Mouse (Mus musculus) limb, embryonic 14.5 days (tissue): ENCODE measurements at regions not wholly inside any gene's neighbourhood (a gene's known extent, or its start where the extent isn't known, plus 50 kb on each side); places are given as distances from the start of the nearest gene placed in this dataset.

Source experiments
- ATAC-seq: fragments of 200-750 bp; cut with Nextera tagmentation; 2 replicates; pipeline ENCODE4 v1.8.0; 2017; ENCODE audit warnings: low read depth, moderate number of reproducible peaks, moderate TSS enrichment; ENCODE audit not compliant: low FRiP score
- DNase-seq: peaks from one replicate; pipeline ENCODE4 v3.0.0-alpha.2; 2015; ENCODE audit warnings: low spot score
- H3K27ac ChIP-seq: fragments of 300-500 bp; sonication (generic); replicated peaks from 2 replicates; pipeline ENCODE4 v1.5.1; 2014; ENCODE audit warnings: low read depth, mild to moderate bottlenecking, low read length, moderate library complexity, mixed read lengths
- H3K27me3 ChIP-seq: fragments of 300-500 bp; sonication (generic); 2 replicates; pipeline ENCODE4 v1.6.1; 2014; ENCODE audit warnings: low read length, mixed read lengths; ENCODE audit not compliant: control insufficient read depth, insufficient read depth
- H3K36me3 ChIP-seq: fragments of 300-500 bp; sonication (generic); 2 replicates; pipeline ENCODE4 v1.6.1; 2014; ENCODE audit warnings: mild to moderate bottlenecking, low read length, moderate library complexity, mixed read lengths; ENCODE audit not compliant: control insufficient read depth, insufficient read depth
- H3K4me1 ChIP-seq: fragments of 300-500 bp; sonication (generic); 2 replicates; pipeline ENCODE4 v1.6.1; 2014; ENCODE audit warnings: antibody characterized with exemption, low read length, mixed read lengths; ENCODE audit not compliant: control insufficient read depth, insufficient read depth
- H3K4me2 ChIP-seq: fragments of 300-500 bp; sonication (generic); replicated peaks from 2 replicates; pipeline ENCODE4 v1.6.1; 2014; ENCODE audit warnings: low read depth, mild to moderate bottlenecking, low read length, moderate library complexity; ENCODE audit not compliant: severe bottlenecking
- H3K4me3 ChIP-seq: fragments of 300-500 bp; sonication (generic); replicated peaks from 2 replicates; pipeline ENCODE4 v1.5.1; 2014; ENCODE audit warnings: low read length
- H3K9ac ChIP-seq: fragments of 300-500 bp; sonication (generic); 2 replicates; pipeline ENCODE4 v1.6.1; 2014; ENCODE audit warnings: mild to moderate bottlenecking, low read depth, low read length, moderate library complexity; ENCODE audit not compliant: severe bottlenecking
- H3K9me3 ChIP-seq: fragments of 300-500 bp; sonication (generic); 2 replicates; pipeline ENCODE4 v1.6.1; 2016; ENCODE audit warnings: low read length; ENCODE audit not compliant: control insufficient read depth
- POLR2A ChIP-seq: fragments of 200-500 bp; IDR thresholded peaks from 2 replicates; pipeline ENCODE4 v1.8.0; 2012; ENCODE audit warnings: inconsistent platforms, mild to moderate bottlenecking, moderate library complexity, borderline replicate concordance; ENCODE audit not compliant: insufficient read depth, insufficient read length; ENCODE audit errors: extremely low read depth
- WGBS: fragments of 180-500 bp; shearing (Covaris S2); extraction: QIAGEN DNeasy Blood & Tissue Kit; methylation state at CpG from one replicate; pipeline ENCODE4 v1.1.7; 2014; 5-methylcytosine and 5-hydroxymethylcytosine counted together

DNA sequence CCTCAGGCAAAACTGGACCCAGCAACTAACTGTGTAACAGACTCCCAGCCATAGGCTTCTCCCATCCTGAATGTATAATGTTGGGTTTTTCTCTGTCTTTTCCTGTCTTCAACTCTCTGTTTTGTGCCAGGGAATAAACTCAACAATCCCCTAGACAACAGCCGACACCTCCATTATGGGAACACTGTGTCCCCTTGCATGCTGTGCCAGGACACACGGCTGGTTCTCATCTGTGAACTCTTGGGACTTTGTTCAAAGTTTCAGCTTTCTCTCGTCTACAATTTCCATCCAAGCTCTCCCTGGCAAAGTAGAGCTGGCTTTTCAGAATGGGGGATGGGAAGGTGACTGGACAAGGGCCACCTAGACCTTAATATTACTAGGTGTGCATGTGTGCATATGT lies 56.1 kb upstream of the Kcng1 start:
- H3K27ac ChIP-seq: no peak overlapping the region
- H3K36me3 ChIP-seq: no peaks in the 10 kb centered on the region
- H3K4me3 ChIP-seq: no peak overlapping the region
- H3K4me2 ChIP-seq: no peak overlapping the region
- DNase-seq (no peak), ATAC-seq (no peak)
- H3K9me3 ChIP-seq: no peaks in the 10 kb centered on the region
- no peak for TF ChIP-seq POLR2A
- 49% methylated on average over 3 of the region's 3 CpGs for WGBS
- H3K9ac ChIP-seq: no peak overlapping the region
- peaks cover 5% of the 10 kb centered on the region; the same call in 1 of the 2 replicates for H3K4me1 ChIP-seq
- no peaks in the 10 kb centered on the region for H3K27me3 ChIP-seq

DNA sequence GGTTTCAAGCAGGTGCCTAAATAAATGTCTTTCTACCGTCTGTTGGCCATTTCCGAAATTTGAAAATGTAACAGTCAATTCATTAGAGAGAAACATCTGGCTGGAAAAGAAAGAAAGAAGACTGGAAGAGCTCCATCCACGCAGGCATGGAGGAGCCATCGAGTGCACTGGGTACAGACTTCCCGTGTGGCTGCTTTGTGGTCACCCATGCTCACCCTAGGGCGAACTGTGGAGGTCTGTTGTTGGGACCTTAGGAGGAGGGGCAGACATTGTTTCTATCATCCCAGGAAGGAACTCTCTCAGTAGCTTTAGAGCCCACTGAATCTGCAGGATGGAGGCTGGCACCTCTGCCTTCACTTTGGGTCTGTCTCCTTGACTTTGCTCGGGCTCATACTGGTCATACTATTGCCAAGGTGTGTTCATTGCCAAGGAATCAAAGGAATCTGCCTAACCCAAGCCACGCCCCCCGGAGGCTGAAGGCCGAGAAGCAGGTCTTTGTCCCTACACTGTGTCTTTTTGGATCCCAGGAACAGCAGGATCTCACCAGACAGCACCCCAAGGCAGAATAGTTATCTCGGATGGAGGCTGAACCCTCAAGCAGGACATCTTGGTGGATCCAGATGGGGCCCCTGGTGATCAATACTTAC lies 54.3 kb upstream of the Kcng1 start:
- Histone ChIP-seq H3K27me3 (no peaks in the 10 kb centered on the region), H3K4me1 (peaks cover 5% of the 10 kb centered on the region; the same call in 1 of the 2 replicates), H3K4me2 (no peak overlapping the region), H3K4me3 (no peak overlapping the region), H3K9me3 (no peaks in the 10 kb centered on the region), H3K9ac (no peak overlapping the region), H3K27ac (no peak overlapping the region), H3K36me3 (no peaks in the 10 kb centered on the region)
- DNase-seq: no peak
- no peak for ATAC-seq
- no peak for TF ChIP-seq POLR2A
- WGBS: 86% methylated on average over 11 of the region's 11 CpGs

DNA sequence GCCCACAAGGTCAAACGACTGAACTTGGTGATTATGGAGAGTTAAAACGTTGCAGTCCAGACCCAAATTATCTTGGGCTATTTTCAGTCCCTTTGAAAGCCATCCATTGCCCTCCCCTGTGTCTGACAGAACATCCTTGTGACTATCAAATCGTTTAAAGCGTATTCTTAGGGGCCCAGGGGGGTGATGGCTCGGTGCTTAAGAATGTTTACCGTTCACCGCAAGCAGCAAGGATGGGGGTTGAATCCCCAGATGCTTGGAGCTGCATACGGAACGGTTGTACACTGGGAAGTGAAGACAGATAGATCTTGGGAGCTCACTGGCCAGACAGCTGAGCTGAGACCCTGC lies 52.7 kb upstream of the Kcng1 start:
- H3K9ac ChIP-seq: no peak overlapping the region
- H3K4me3 ChIP-seq: no peak overlapping the region
- no peak overlapping the region for H3K27ac ChIP-seq
- ATAC-seq (no peak), DNase-seq (no peak)
- H3K4me2 ChIP-seq: no peak overlapping the region
- no peak for TF ChIP-seq POLR2A
- H3K9me3 ChIP-seq: no peaks in the 10 kb centered on the region
- no peaks in the 10 kb centered on the region for H3K36me3 ChIP-seq
- peaks cover 5% of the 10 kb centered on the region; the same call in 1 of the 2 replicates for H3K4me1 ChIP-seq
- H3K27me3 ChIP-seq: no peaks in the 10 kb centered on the region
- 32% methylated on average over 9 of the region's 9 CpGs for WGBS

DNA sequence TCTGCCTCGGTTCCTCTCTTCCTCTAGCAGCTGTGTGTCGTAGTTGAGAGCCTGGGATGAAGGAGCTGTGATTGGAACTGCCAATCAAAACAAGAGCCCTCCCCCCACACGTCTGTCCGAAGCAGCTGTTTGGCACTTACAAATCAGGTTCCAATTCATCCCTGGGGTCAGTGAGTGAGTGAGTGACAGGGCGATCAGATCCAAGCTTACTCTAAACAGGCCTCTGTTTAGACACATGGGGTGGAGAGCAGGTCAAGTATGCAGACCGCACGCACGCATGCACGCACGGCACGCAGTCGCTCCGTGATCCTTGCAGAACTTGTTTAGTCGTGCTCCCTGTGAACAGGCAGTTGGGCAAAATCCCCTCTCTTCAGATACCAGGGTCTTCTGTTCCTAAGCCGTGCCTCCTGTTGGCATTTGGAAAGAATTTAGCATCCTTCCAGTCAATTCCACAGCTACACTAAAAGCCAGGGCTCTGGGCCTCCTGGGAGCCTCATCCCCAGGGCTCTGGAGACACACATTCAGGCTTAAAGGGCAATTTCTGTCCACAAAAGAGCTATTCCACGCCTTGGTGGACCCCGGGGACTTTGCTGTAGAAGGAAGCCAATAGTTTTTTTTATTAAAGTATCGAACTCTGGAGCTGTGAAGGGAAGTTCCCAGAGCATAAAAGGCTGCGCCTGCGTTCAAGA lies 52.2 kb upstream of the Kcng1 start:
- Histone ChIP-seq H3K4me3 (no peak overlapping the region), H3K27me3 (no peaks in the 10 kb centered on the region), H3K9ac (no peak overlapping the region), H3K27ac (no peak overlapping the region), H3K9me3 (no peaks in the 10 kb centered on the region), H3K4me2 (no peak overlapping the region), H3K4me1 (peaks cover 5% of the 10 kb centered on the region; the same call in 1 of the 2 replicates), H3K36me3 (no peaks in the 10 kb centered on the region)
- no peak for DNase-seq
- WGBS: 59% methylated on average over 20 of the region's 20 CpGs
- no peak for TF ChIP-seq POLR2A
- peak; percentile 57; the same call in 1 of the 2 replicates for ATAC-seq

DNA sequence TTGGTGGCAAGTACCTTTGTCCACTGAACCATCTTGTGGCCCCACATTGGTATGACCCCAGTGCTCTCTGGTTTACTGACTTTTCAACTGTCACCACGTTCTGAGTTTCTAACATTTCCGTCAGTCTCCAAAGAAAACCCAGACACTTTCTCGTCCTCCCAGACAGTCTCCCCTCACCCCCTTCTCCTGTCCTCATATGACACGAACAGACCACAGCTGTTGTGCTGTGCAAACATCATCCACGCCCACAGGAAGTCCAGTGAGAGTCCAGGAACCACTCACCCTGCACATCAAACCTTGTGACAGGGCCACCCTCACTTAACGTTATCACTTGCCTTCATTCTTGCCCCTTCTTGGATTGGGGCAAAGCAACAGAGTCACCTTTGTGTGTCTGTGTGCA lies 51.4 kb upstream of the Kcng1 start:
- Histone ChIP-seq H3K27me3 (no peaks in the 10 kb centered on the region), H3K36me3 (no peaks in the 10 kb centered on the region), H3K4me1 (peaks cover 5% of the 10 kb centered on the region; the same call in 1 of the 2 replicates), H3K9me3 (no peaks in the 10 kb centered on the region), H3K4me3 (no peak overlapping the region), H3K27ac (no peak overlapping the region), H3K9ac (no peak overlapping the region), H3K4me2 (no peak overlapping the region)
- 60% methylated on average over 6 of the region's 6 CpGs for WGBS
- no peak for ATAC-seq
- no peak for TF ChIP-seq POLR2A
- no peak for DNase-seq
